Comparison of ENCODE assay signal across 27 mouse cellular contexts in genomic region chr3:101490515-101490914, GRCm38 (mm10).
"Had no signal": no experiment of that assay in that cellular context is flagged by ENCODE, and none has a peak within 500 bp of the region (broad histone marks: within the 10 kb centered on the region; RNA-seq: fewer than 3 reads in every experiment).

No protein-coding gene starts in this region.

- H3K4me2 ChIP-seq: heart, embryonic 11.5 days; heart, embryonic 13.5 days; heart, embryonic 15.5 days; hindbrain, embryonic 14.5 days; intestine, embryonic 15.5 days; limb, embryonic 12.5 days; liver, embryonic 11.5 days; liver, embryonic 13.5 days; liver, embryonic 15.5 days had no signal

- DNase-seq: gastrocnemius, postnatal 14 days; gastrocnemius, postnatal 36 days; heart, adult 11 months; heart, adult 2 months; heart, postnatal 14 days; heart, postnatal 36 days; kidney, adult 18-20 months; kidney, adult 8-10 months; kidney, postnatal 10 days; kidney, postnatal 25 days; kidney, postnatal 4 days; liver; liver, embryonic 13.5 days had no signal

- ATAC-seq: hindbrain, embryonic 16.5 days; inflammation-experienced regulatory T-cells, adult 6 months; intestine, embryonic 15.5 days; intestine, postnatal 0 days had no signal

- H3K4me3 ChIP-seq: heart, adult 2 months; heart, embryonic 13.5 days; heart, embryonic 15.5 days; intestine, embryonic 15.5 days; layer of hippocampus, adult 2 months; left cerebral cortex, adult 2 months; limb, embryonic 10.5 days; limb, embryonic 12.5 days; liver, embryonic 13.5 days; liver, embryonic 15.5 days had no signal

- H3K4me1 ChIP-seq: liver, embryonic 15.5 days had no signal

- H3K9me3 ChIP-seq: heart, embryonic 13.5 days; heart, embryonic 15.5 days; intestine, embryonic 15.5 days; limb, embryonic 10.5 days; liver, embryonic 13.5 days; liver, embryonic 15.5 days had no signal

- H3K9ac ChIP-seq: heart, embryonic 13.5 days; heart, embryonic 15.5 days; hindbrain, embryonic 14.5 days; intestine, embryonic 15.5 days; limb, embryonic 12.5 days; liver, embryonic 13.5 days; liver, embryonic 15.5 days had no signal

- H3K27me3 ChIP-seq: heart, embryonic 13.5 days; heart, embryonic 15.5 days; intestine, embryonic 15.5 days; limb, embryonic 12.5 days; liver, embryonic 13.5 days; liver, embryonic 15.5 days had no signal

- H3K36me3 ChIP-seq: heart, embryonic 13.5 days; heart, embryonic 15.5 days; intestine, embryonic 15.5 days; limb, embryonic 10.5 days; limb, embryonic 12.5 days; liver, embryonic 13.5 days; liver, embryonic 15.5 days had no signal

- H3K27ac ChIP-seq: heart, adult 2 months; heart, embryonic 13.5 days; heart, embryonic 15.5 days; hindbrain, embryonic 14.5 days; intestine, embryonic 15.5 days; layer of hippocampus, adult 2 months; left cerebral cortex, adult 2 months; limb, embryonic 10.5 days; limb, embryonic 12.5 days; liver, embryonic 13.5 days; liver, embryonic 15.5 days had no signal
